8 mouse cellular contexts compared by ENCODE assay signal in the genomic region with DNA sequence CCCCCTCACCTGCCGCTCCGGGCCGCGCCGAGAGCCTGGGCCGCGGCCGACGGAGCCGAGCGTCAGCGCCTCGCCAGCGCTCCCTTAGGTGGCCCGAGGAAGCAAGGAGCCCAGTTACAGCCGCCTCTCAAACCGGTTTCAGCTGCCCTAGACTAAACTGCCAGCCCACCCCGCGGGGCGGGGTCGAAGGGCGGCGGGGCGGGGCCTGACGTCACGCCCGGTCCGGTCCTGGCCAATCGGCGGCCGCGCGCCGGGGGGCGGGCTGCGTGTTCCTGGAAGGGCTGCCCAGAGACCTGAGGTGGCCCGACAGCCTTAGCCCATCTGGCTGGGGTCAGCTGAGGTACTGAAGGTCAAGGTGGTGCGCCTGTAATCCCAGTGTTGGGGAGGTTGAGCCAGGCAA. TPM values are rescaled to one million over a fixed set of nuclear protein-coding genes. Genes with fewer than 3 reads are reported as not detected.
DNase-seq lines count a peak whose midpoint lies in the region; ATAC-seq and TF ChIP-seq lines count a peak whose summit lies in the region.

No protein-coding gene starts in this region.

- peak overlapping the region; percentile 53 for H3K4me2 ChIP-seq in forebrain, embryonic 16.5 days (ENCODE audit: low read length)
- H3K4me2 ChIP-seq in lung, embryonic 15.5 days = peak overlapping the region; percentile 57

- WGBS in forebrain, embryonic 16.5 days = 2% methylated on average over 14 of the region's 38 CpGs
- WGBS in lung, embryonic 15.5 days = under 1% methylated on average over 35 of the region's 38 CpGs

- H3K9ac ChIP-seq in ES-E14 (ENCODE audit: insufficient read depth, low read depth, low read length, poor library complexity, severe bottlenecking) = peak overlapping the region; percentile 86
- peak overlapping the region; percentile 92 for H3K9ac ChIP-seq in forebrain, embryonic 16.5 days (replicated peaks; ENCODE audit: low read depth, low read length)
- H3K9ac ChIP-seq in lung, embryonic 15.5 days = peak overlapping the region; percentile 90

- H3K36me3 ChIP-seq in ES-E14 (ENCODE audit: control insufficient read depth, insufficient read depth, low read length, poor library complexity, severe bottlenecking) = no peaks in the 10 kb centered on the region
- H3K36me3 ChIP-seq in forebrain, embryonic 16.5 days (ENCODE audit: control insufficient read depth, insufficient read depth) = no peaks in the 10 kb centered on the region
- no peaks in the 10 kb centered on the region for H3K36me3 ChIP-seq in lung, embryonic 15.5 days

- H3K27ac ChIP-seq in ES-E14 (ENCODE audit: insufficient read depth, low read depth, low read length, poor library complexity, severe bottlenecking) = peak overlapping the region; percentile 84
- peak overlapping the region; percentile 98 for H3K27ac ChIP-seq in forebrain, embryonic 16.5 days (ENCODE audit: low read length)
- peak overlapping the region; percentile 98 for H3K27ac ChIP-seq in lung, embryonic 15.5 days

- H3K27me3 ChIP-seq in forebrain, embryonic 16.5 days (replicated peaks; ENCODE audit: control insufficient read depth, insufficient read depth, low read length) = no peaks in the 10 kb centered on the region
- H3K27me3 ChIP-seq in lung, embryonic 15.5 days = no peaks in the 10 kb centered on the region

- H3K4me3 ChIP-seq in ES-E14 (ENCODE audit: insufficient read depth in 1 of 2, low read depth in 1 of 2, low read length in 2 of 2, poor library complexity in 1 of 2, severe bottlenecking in 1 of 2) = peak overlapping the region; percentile 0 to 78; a peak in 2 of 4 replicates
- peak overlapping the region; percentile 67 for H3K4me3 ChIP-seq in forebrain, embryonic 16.5 days (replicated peaks; ENCODE audit: low read length)
- H3K4me3 ChIP-seq in lung, embryonic 15.5 days = peak overlapping the region; percentile 71

- in situ Hi-C loops in ES-E14 (cut with MboI; ENCODE audit: low sequenced_read_pairs in 2 of 2, unreplicated experiment in 2 of 2) = no loop called here

- peak; percentile 95 for ATAC-seq in forebrain, embryonic 16.5 days
- peak; percentile 98 for ATAC-seq in lung, embryonic 15.5 days (ENCODE audit: borderline replicate concordance, extremely low read depth, low FRiP score, low TSS enrichment)

- H3K4me1 ChIP-seq in ES-E14 (ENCODE audit: control insufficient read depth in 2 of 2, insufficient read depth in 2 of 2, low read length in 2 of 2, poor library complexity in 1 of 2) = no peaks in the 10 kb centered on the region
- peaks cover 30% of the 10 kb centered on the region for H3K4me1 ChIP-seq in forebrain, embryonic 16.5 days (replicated peaks; ENCODE audit: control insufficient read depth, insufficient read depth, low read length)
- peaks cover 31% of the 10 kb centered on the region for H3K4me1 ChIP-seq in lung, embryonic 15.5 days

- H3K9me3 ChIP-seq in ES-E14 (ENCODE audit: control insufficient read depth, insufficient read depth, low read depth, low read length) = no peaks in the 10 kb centered on the region
- H3K9me3 ChIP-seq in forebrain, embryonic 16.5 days (ENCODE audit: control insufficient read depth, low read length) = no peaks in the 10 kb centered on the region
- H3K9me3 ChIP-seq in lung, embryonic 15.5 days = no peaks in the 10 kb centered on the region

- DNase-seq in ES-E14 (ENCODE audit: low read depth, low spot score) = peak; percentile 90
- peak; percentile 97 for DNase-seq in cerebellum, adult 11-12 months
- DNase-seq in heart, postnatal 4 days = peak; percentile 98
- peak; percentile 94 to 96 for DNase-seq in layer of hippocampus, adult 8-10 months (ENCODE audit: low spot score in 2 of 2)
- peak; percentile 93 for DNase-seq in ovary, adult 18-20 months (ENCODE audit: low spot score)
- peak; percentile 96 for DNase-seq in thymus, postnatal 0 days (ENCODE audit: low spot score)

TF ChIP-seq in ES-E14, 5 proteins besides CTCF, POLR2A, EP300 and RAD21:
- TF ChIP-seq HCFC1 (IDR thresholded peaks at IDR 0.05; ENCODE audit: borderline replicate concordance, insufficient read depth, low read length) = 0 out of 2 replicates have a peak, but pooled peaks have one; percentile 46
- TF ChIP-seq MAFK (IDR thresholded peaks at IDR 0.05; ENCODE audit: insufficient read depth, low read depth, low read length) = no peak

RNA-seq across cellular contexts. Expression of a gene that starts 9.5 kb away (rescaled TPM):
- total RNA-seq in ES-E14 (2012; rRNA removed) = 8.4 and 14.5 TPM in 2 replicates
- polyA plus RNA-seq in forebrain, embryonic 16.5 days (2015; fragmentation: Nextera tagmentation; extraction: Ambion mirVana) = 78.3 and 84.1 TPM in 2 replicates
- total RNA-seq in heart, postnatal 4 days (2021) = 10 to 100 TPM; 62.0 to 71.1 TPM
- 10 to 100 TPM; 65.3 to 79.3 (median 70.9) TPM for total RNA-seq in layer of hippocampus, adult 8-10 months (2022)
- polyA plus RNA-seq in lung, embryonic 15.5 days (2015; fragmentation: Nextera tagmentation; extraction: Ambion mirVana) = 29.9 and 30.1 TPM in 2 replicates
- 48.1 and 52.3 TPM in 2 replicates for polyA plus RNA-seq in thymus, postnatal 0 days (2015; fragmentation: Nextera tagmentation; extraction: Ambion mirVana)

Comparison
In these comparisons a context has a peak if more than half of its experiments do, and no peak if none do; other contexts are left out.
1. Peak in every context shown above with its lines: DNase-seq, ATAC-seq, H3K4me3 ChIP-seq and H3K27ac ChIP-seq.